Mouse (Mus musculus): ENCODE data around the gene Scg3. TPM values are rescaled to one million over a fixed set of nuclear protein-coding genes. Genes with fewer than 3 reads are reported as not detected.

The Scg3 gene
- polyA plus RNA-seq, 1 experiment, result not detected

- Histone ChIP-seq H3K4me1 (peaks cover 10% of the 10 kb centered on the region), H3K9me3 (no peaks in the 10 kb centered on the region), H3K4me3 (replicated peaks) (no peak overlapping the region), H3K36me3 (replicated peaks; ENCODE audit: low read length) (no peaks in the 10 kb centered on the region), H3K27me3 (replicated peaks) (peaks cover 57% of the 10 kb centered on the region)
- TF ChIP-seq FLI1 (IDR thresholded peaks at IDR 0.05; ENCODE audit: low read length) (no peak), GATA1 (IDR thresholded peaks at IDR 0.05; ENCODE audit: borderline replicate concordance, low read length) (no peak)
These were observed 73.9 kb downstream of the Scg3 start for GRCm38 (mm10) chr9:75609965-75610364.

GRCm38 (mm10) chr9:75609505-75609904 is 74.4 kb downstream of the Scg3 start:
- TF ChIP-seq GATA1 (IDR thresholded peaks at IDR 0.05; ENCODE audit: borderline replicate concordance, low read length) (no peak), FLI1 (IDR thresholded peaks at IDR 0.05; ENCODE audit: low read length) (no peak)
- peaks cover 53% of the 10 kb centered on the region for H3K27me3 ChIP-seq (replicated peaks)

DNA sequence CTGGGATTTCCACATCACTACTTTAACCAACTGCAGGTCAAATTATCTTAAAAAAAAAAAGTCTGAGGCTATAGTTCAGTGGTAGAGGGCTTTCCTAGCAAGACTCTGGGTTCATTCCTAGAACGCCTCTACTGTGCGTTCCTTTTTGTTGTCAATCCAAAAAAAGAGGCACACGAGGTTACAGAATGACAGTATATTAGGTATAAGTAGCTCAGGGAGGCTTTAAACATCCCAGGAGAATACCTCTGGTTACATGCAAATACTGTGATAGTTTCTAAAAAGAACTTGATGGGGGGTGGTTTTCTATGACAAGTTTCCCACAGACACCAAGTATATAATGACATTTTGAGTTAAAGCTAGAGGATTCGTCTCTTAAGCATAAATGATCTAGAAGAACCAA is 76.4 kb downstream of the Scg3 start:
- Histone ChIP-seq H3K27me3 (replicated peaks) (peaks cover 42% of the 10 kb centered on the region), H3K4me3 (replicated peaks) (no peak overlapping the region), H3K4me1 (peaks cover 10% of the 10 kb centered on the region), H3K36me3 (replicated peaks; ENCODE audit: low read length) (no peaks in the 10 kb centered on the region), H3K9me3 (no peaks in the 10 kb centered on the region)
- TF ChIP-seq GATA1 (IDR thresholded peaks at IDR 0.05; ENCODE audit: borderline replicate concordance, low read length), result no peak

More at GRCm38 (mm10) chr9:75609505-75609904, 74.4 kb downstream of the Scg3 start:
- Histone ChIP-seq H3K9me3 (no peaks in the 10 kb centered on the region), H3K4me3 (replicated peaks) (no peak overlapping the region), H3K36me3 (replicated peaks; ENCODE audit: low read length) (no peaks in the 10 kb centered on the region), H3K4me1 (peaks cover 10% of the 10 kb centered on the region)

DNA sequence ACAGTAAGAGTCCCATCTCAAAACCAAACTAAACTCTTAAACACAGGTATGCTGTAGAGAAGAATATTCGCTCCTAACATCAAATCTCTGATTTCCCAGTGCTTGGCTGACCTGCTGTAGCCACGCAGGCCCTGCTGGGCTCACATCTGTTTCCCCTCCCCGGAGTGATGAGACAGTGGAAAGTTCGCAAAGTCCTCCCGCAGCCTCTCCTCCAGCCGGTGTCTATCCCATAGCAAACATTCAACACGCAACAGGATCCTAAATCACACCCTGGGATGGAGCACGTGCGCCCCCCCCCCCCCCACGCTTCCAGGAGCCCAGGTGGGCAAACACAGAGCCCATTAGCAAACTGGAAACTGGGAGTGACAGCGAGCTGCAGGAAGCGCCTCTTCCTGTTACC is 82.3 kb downstream of the Scg3 start:
- Histone ChIP-seq H3K36me3 (replicated peaks; ENCODE audit: low read length) (no peaks in the 10 kb centered on the region), H3K4me3 (replicated peaks) (no peak overlapping the region), H3K9me3 (no peaks in the 10 kb centered on the region), H3K4me1 (0 out of 2 replicates have a peak, but pooled peaks cover 4% of the 10 kb centered on the region), H3K27me3 (replicated peaks) (peaks cover 46% of the 10 kb centered on the region)
- TF ChIP-seq FLI1 (IDR thresholded peaks at IDR 0.05; ENCODE audit: low read length), result no peak
- TF ChIP-seq GATA1 (IDR thresholded peaks at IDR 0.05; ENCODE audit: borderline replicate concordance, low read length), result no peak

DNA sequence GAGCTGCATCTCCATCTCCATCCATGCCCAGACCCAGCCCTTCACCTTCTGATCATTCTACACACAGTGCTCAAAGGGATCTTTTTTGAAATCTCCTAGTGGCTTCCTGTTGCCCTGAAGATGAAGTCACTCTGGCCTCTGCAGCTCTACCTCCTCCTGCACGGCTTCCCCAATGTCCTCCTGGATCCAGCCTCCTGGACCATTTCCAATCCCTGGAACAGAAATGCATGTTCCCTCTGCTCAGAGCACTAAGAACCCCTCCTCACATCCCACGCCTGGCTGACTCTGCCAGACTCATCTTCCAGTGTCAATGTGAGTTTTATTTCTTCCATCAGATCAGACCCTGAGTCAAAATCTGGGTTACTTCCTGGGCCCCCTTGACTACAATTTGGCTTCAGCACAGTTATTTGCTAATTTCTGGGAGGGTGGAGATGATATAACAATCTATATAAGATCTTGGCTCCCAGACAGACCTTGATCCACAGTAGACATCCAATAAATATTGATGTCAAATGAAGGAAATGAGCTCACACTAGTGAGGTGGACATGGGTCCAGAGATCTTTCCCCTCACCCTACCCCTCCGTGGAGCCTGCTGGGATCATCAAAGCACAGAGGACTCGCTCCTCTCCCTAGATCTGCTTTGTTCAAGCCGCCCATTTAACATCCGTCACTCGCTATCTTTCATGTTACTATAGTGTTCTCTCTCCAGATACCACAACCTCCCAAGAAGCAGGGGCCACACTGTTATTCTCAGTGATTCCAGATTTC is 83.5 kb downstream of the Scg3 start:
- TF ChIP-seq FLI1 (IDR thresholded peaks at IDR 0.05; ENCODE audit: low read length), result no peak
- TF ChIP-seq GATA1 (IDR thresholded peaks at IDR 0.05; ENCODE audit: borderline replicate concordance, low read length), result no peak
- no peaks in the 10 kb centered on the region for H3K36me3 ChIP-seq (replicated peaks; ENCODE audit: low read length)
- no peaks in the 10 kb centered on the region for H3K9me3 ChIP-seq
- 0 out of 2 replicates have a peak, but pooled peaks cover 4% of the 10 kb centered on the region for H3K4me1 ChIP-seq
- no peak overlapping the region for H3K4me3 ChIP-seq (replicated peaks)
- H3K27me3 ChIP-seq (replicated peaks), result peaks cover 45% of the 10 kb centered on the region

GRCm38 (mm10) chr9:75599191-75599841 is 84.5 kb downstream of the Scg3 start:
- H3K9me3 ChIP-seq, result no peaks in the 10 kb centered on the region
- H3K4me1 ChIP-seq, result 0 out of 2 replicates have a peak, but pooled peaks cover 4% of the 10 kb centered on the region
- peaks cover 51% of the 10 kb centered on the region for H3K27me3 ChIP-seq (replicated peaks)
- H3K4me3 ChIP-seq (replicated peaks), result no peak overlapping the region
- TF ChIP-seq GATA1 (IDR thresholded peaks at IDR 0.05; ENCODE audit: borderline replicate concordance, low read length) (no peak), FLI1 (IDR thresholded peaks at IDR 0.05; ENCODE audit: low read length) (no peak)
- no peaks in the 10 kb centered on the region for H3K36me3 ChIP-seq (replicated peaks; ENCODE audit: low read length)

- H3K9me3 ChIP-seq, result no peaks in the 10 kb centered on the region
- 0 out of 2 replicates have a peak, but pooled peaks cover 4% of the 10 kb centered on the region for H3K4me1 ChIP-seq
- H3K4me3 ChIP-seq (replicated peaks), result no peak overlapping the region
- no peaks in the 10 kb centered on the region for H3K36me3 ChIP-seq (replicated peaks; ENCODE audit: low read length)
- H3K27me3 ChIP-seq (replicated peaks), result peaks cover 63% of the 10 kb centered on the region
- TF ChIP-seq FLI1 (IDR thresholded peaks at IDR 0.05; ENCODE audit: low read length) (no peak), GATA1 (IDR thresholded peaks at IDR 0.05; ENCODE audit: borderline replicate concordance, low read length) (no peak)
These were observed 86.3 kb downstream of the Scg3 start for GRCm38 (mm10) chr9:75597596-75597995.

- Histone ChIP-seq H3K4me1 (0 out of 2 replicates have a peak, but pooled peaks cover 4% of the 10 kb centered on the region), H3K9me3 (peaks cover 4% of the 10 kb centered on the region; the same call in 1 of the 2 replicates), H3K4me3 (replicated peaks) (no peak overlapping the region), H3K27me3 (replicated peaks) (peaks cover 66% of the 10 kb centered on the region), H3K36me3 (replicated peaks; ENCODE audit: low read length) (no peaks in the 10 kb centered on the region)
- TF ChIP-seq GATA1 (IDR thresholded peaks at IDR 0.05; ENCODE audit: borderline replicate concordance, low read length) (no peak), FLI1 (IDR thresholded peaks at IDR 0.05; ENCODE audit: low read length) (no peak)
These were observed 86.8 kb downstream of the Scg3 start for GRCm38 (mm10) chr9:75597036-75597435.

DNA sequence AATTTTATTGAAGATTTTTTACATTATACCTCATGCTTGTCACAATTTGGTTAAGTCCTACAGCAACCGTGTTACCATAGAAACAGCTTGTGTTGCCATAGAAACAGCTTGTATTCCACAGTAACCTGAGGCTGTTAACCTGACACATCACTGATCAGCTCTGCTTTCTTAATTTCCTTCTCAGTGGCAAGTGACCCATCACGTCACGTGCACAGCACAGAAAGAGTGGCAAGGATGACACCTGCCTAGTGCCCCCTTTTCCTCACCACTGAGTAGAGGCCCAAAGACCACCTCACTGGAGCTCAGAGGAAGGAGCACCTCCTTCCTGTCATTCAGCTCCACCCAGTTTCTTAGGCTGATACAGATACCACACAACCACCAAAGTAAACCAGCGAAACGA is 90.4 kb downstream of the Scg3 start:
- Histone ChIP-seq H3K36me3 (replicated peaks; ENCODE audit: low read length) (no peaks in the 10 kb centered on the region), H3K4me1 (no peaks in the 10 kb centered on the region), H3K27me3 (replicated peaks) (peaks cover 53% of the 10 kb centered on the region), H3K9me3 (peaks cover 11% of the 10 kb centered on the region), H3K4me3 (replicated peaks) (no peak overlapping the region)
- TF ChIP-seq GATA1 (IDR thresholded peaks at IDR 0.05; ENCODE audit: borderline replicate concordance, low read length) (no peak), FLI1 (IDR thresholded peaks at IDR 0.05; ENCODE audit: low read length) (no peak)

Other genes with a start within 250 kb of the Scg3 start
- 3.6 and 17.0 TPM in 2 replicates for gene Leo1, start 242.5 kb downstream of the Scg3 start, polyA plus RNA-seq (2012; ENCODE audit: insufficient read depth, low replicate concordance)
- gene Tmod3, start 124.4 kb downstream of the Scg3 start, polyA plus RNA-seq (2012; ENCODE audit: insufficient read depth, low replicate concordance), result 3.0 and 11.0 TPM in 2 replicates
- gene Tmod2, start 72.7 kb downstream of the Scg3 start, polyA plus RNA-seq (2012; ENCODE audit: insufficient read depth, low replicate concordance), result not detected in 2 replicates
- gene Lysmd2, start 58.3 kb downstream of the Scg3 start, polyA plus RNA-seq (2012; ENCODE audit: insufficient read depth, low replicate concordance), result 11.9 and 13.2 TPM in 2 replicates
- gene Bmp5, start 91.3 kb upstream of the Scg3 start, polyA plus RNA-seq (2012; ENCODE audit: insufficient read depth, low replicate concordance), result not detected in 2 replicates

All from megakaryocyte, embryonic 14.5 days (primary cell).